Mouse (Mus musculus) C2C12 (cell line): ENCODE measurements around the gene Nmb.

Experiments
- CTCF ChIP-seq: IDR thresholded peaks from one replicate; pipeline ENCODE4 v1.5.1; 2011; ENCODE audit not compliant: control insufficient read depth, insufficient read depth, insufficient read length
- MAX ChIP-seq: IDR thresholded peaks from one replicate; pipeline ENCODE4 v1.6.1; 2011; ENCODE audit warnings: mild to moderate bottlenecking, control low read depth
- MYOD1 ChIP-seq: IDR thresholded peaks from one replicate; pipeline ENCODE4 v1.6.1; 2011; ENCODE audit warnings: low read depth; ENCODE audit not compliant: control insufficient read depth, insufficient read length
- USF1 ChIP-seq: IDR thresholded peaks from one replicate; pipeline ENCODE4 v1.6.1; 2011; ENCODE audit warnings: low read depth, mild to moderate bottlenecking, control low read depth, moderate library complexity

DNA sequence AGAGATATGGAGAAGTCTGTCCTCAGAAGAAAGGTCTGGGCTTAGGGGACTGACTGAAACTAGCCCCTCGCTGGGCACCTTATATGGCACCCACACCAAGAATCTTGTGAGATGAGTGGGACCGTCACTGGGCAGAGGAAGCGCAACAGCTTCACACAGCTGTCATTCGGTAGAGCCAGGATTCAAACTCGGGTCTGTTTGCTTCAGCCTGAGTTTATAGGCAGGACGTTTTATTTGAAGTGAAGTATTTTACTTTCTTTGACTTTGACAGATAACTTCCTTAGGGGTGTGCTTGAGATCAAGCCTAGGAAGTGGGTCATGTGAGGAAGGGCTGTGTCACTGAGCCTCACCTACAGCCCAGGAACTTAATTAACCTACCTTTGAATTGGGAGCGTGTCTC, 39.4 kb downstream of the Nmb start:
- TF ChIP-seq USF1 (no peak), CTCF (no peak), MYOD1 (no peak), MAX (no peak)
